In genomic region chr13:96660095-96660860, GRCm38 (mm10) we compare ENCODE assay signal across 11 mouse cellular contexts. TPM values are rescaled to one million over a fixed set of nuclear protein-coding genes. Genes with fewer than 3 reads are reported as not detected.
DNase-seq lines count a peak whose midpoint lies in the region; ATAC-seq and TF ChIP-seq lines count a peak whose summit lies in the region.
"Had no signal": no experiment of that assay in that cellular context is flagged by ENCODE, and none has a peak within 500 bp of the region (broad histone marks: within the 10 kb centered on the region; RNA-seq: fewer than 3 reads in every experiment).

No protein-coding gene starts in this region.

- H3K27ac ChIP-seq in embryonic facial prominence, embryonic 11.5 days (replicated peaks; ENCODE audit: low read depth, low read length): no peak overlapping the region
- H3K27ac ChIP-seq in embryonic facial prominence, embryonic 10.5 days (replicated peaks): no peak overlapping the region
- H3K27ac ChIP-seq in lung, embryonic 16.5 days (ENCODE audit: low read length): no peak overlapping the region
- H3K27ac ChIP-seq in forebrain, postnatal 0 days (ENCODE audit: low read depth, low read length): 0 out of 2 replicates have a peak overlapping the region, but pooled peaks have one; percentile 9
- H3K27ac ChIP-seq in neural tube, embryonic 12.5 days: no peak overlapping the region
- H3K27ac ChIP-seq: limb, embryonic 10.5 days had no signal

- ATAC-seq in embryonic facial prominence, embryonic 11.5 days (replicated peaks; ENCODE audit: insufficient number of reproducible peaks, low FRiP score, low TSS enrichment, low read depth): 0 out of 2 replicates have a peak, but pooled peaks have one; percentile 62
- ATAC-seq in lung, embryonic 16.5 days (ENCODE audit: low read depth): peak; percentile 92
- ATAC-seq in forebrain, postnatal 0 days: peak; percentile 89
- peak; percentile 65 for ATAC-seq in neural tube, embryonic 12.5 days (ENCODE audit: low FRiP score, low read depth)

- WGBS in embryonic facial prominence, embryonic 11.5 days: 83% methylated on average over 10 of the region's 10 CpGs
- WGBS in embryonic facial prominence, embryonic 10.5 days: 86% methylated on average over 10 of the region's 10 CpGs
- WGBS in lung, embryonic 16.5 days: 65% methylated on average over 10 of the region's 10 CpGs
- 34% methylated on average over 10 of the region's 10 CpGs for WGBS in forebrain, postnatal 0 days
- 77% methylated on average over 10 of the region's 10 CpGs for WGBS in neural tube, embryonic 12.5 days

- no peaks in the 10 kb centered on the region for H3K4me1 ChIP-seq in embryonic facial prominence, embryonic 11.5 days (ENCODE audit: control insufficient read depth, insufficient read depth, low read length)
- H3K4me1 ChIP-seq in embryonic facial prominence, embryonic 10.5 days: no peaks in the 10 kb centered on the region
- no peaks in the 10 kb centered on the region for H3K4me1 ChIP-seq in lung, embryonic 16.5 days (replicated peaks; ENCODE audit: control insufficient read depth, insufficient read depth, low read length)
- H3K4me1 ChIP-seq in forebrain, postnatal 0 days (ENCODE audit: insufficient read depth): no peaks in the 10 kb centered on the region
- no peaks in the 10 kb centered on the region for H3K4me1 ChIP-seq in neural tube, embryonic 12.5 days
- H3K4me1 ChIP-seq: limb, embryonic 10.5 days had no signal

- no peaks in the 10 kb centered on the region for H3K9me3 ChIP-seq in embryonic facial prominence, embryonic 11.5 days (replicated peaks; ENCODE audit: control insufficient read depth, low read length)
- H3K9me3 ChIP-seq in embryonic facial prominence, embryonic 10.5 days: no peaks in the 10 kb centered on the region
- no peaks in the 10 kb centered on the region for H3K9me3 ChIP-seq in lung, embryonic 16.5 days (ENCODE audit: control insufficient read depth, low read length)
- no peaks in the 10 kb centered on the region for H3K9me3 ChIP-seq in forebrain, postnatal 0 days (ENCODE audit: low read length)
- no peaks in the 10 kb centered on the region for H3K9me3 ChIP-seq in neural tube, embryonic 12.5 days
- H3K9me3 ChIP-seq: limb, embryonic 10.5 days had no signal

- no peak overlapping the region for H3K9ac ChIP-seq in embryonic facial prominence, embryonic 11.5 days (replicated peaks; ENCODE audit: low read length)
- H3K9ac ChIP-seq in lung, embryonic 16.5 days (ENCODE audit: low read length): no peak overlapping the region
- H3K9ac ChIP-seq in forebrain, postnatal 0 days: no peak overlapping the region
- no peak overlapping the region for H3K9ac ChIP-seq in neural tube, embryonic 12.5 days

- H3K4me3 ChIP-seq in embryonic facial prominence, embryonic 11.5 days (ENCODE audit: low read depth, low read length): no peak overlapping the region
- no peak overlapping the region for H3K4me3 ChIP-seq in embryonic facial prominence, embryonic 10.5 days
- no peak overlapping the region for H3K4me3 ChIP-seq in lung, embryonic 16.5 days (ENCODE audit: low read length)
- no peak overlapping the region for H3K4me3 ChIP-seq in forebrain, postnatal 0 days (ENCODE audit: low read depth, low read length)
- H3K4me3 ChIP-seq in neural tube, embryonic 12.5 days: no peak overlapping the region
- H3K4me3 ChIP-seq: erythroblast, embryonic 14.5 days; limb, embryonic 10.5 days had no signal

- H3K36me3 ChIP-seq in embryonic facial prominence, embryonic 11.5 days (replicated peaks; ENCODE audit: control insufficient read depth, insufficient read depth, low read depth, low read length): peaks cover 36% of the 10 kb centered on the region
- peaks cover 100% of the 10 kb centered on the region for H3K36me3 ChIP-seq in embryonic facial prominence, embryonic 10.5 days (replicated peaks)
- H3K36me3 ChIP-seq in lung, embryonic 16.5 days (ENCODE audit: control insufficient read depth, insufficient read depth, low read length): peaks cover 61% of the 10 kb centered on the region
- H3K36me3 ChIP-seq in forebrain, postnatal 0 days (ENCODE audit: insufficient read depth): peaks cover 93% of the 10 kb centered on the region
- H3K36me3 ChIP-seq in neural tube, embryonic 12.5 days: peaks cover 90% of the 10 kb centered on the region

- H3K4me2 ChIP-seq in embryonic facial prominence, embryonic 11.5 days (ENCODE audit: low read depth, low read length): no peak overlapping the region
- no peak overlapping the region for H3K4me2 ChIP-seq in lung, embryonic 16.5 days (ENCODE audit: low read depth, low read length)
- no peak overlapping the region for H3K4me2 ChIP-seq in forebrain, postnatal 0 days (ENCODE audit: low read depth)
- no peak overlapping the region for H3K4me2 ChIP-seq in neural tube, embryonic 12.5 days (replicated peaks)

- no peak for DNase-seq in embryonic facial prominence, embryonic 11.5 days (ENCODE audit: low spot score)
- no peak for DNase-seq in embryonic facial prominence, embryonic 10.5 days (ENCODE audit: low spot score)
- no peak for DNase-seq in lung, adult 18-20 months
- peak; percentile 48 for DNase-seq in forebrain, postnatal 0 days
- DNase-seq in left cerebral cortex, adult 8-10 months (ENCODE audit: low spot score in 2 of 2): no peak
- no peak for DNase-seq in layer of hippocampus, adult 8-10 months (ENCODE audit: low spot score in 2 of 2)
- DNase-seq: cerebellum, adult 11-12 months had no signal

- H3K27me3 ChIP-seq in embryonic facial prominence, embryonic 11.5 days (ENCODE audit: control insufficient read depth, insufficient read depth, low read length): no peaks in the 10 kb centered on the region
- no peaks in the 10 kb centered on the region for H3K27me3 ChIP-seq in embryonic facial prominence, embryonic 10.5 days (replicated peaks; ENCODE audit: low read depth, poor library complexity, severe bottlenecking)
- no peaks in the 10 kb centered on the region for H3K27me3 ChIP-seq in lung, embryonic 16.5 days (ENCODE audit: control insufficient read depth, insufficient read depth, low read depth, low read length)
- H3K27me3 ChIP-seq in forebrain, postnatal 0 days (ENCODE audit: insufficient read depth, low read length): no peaks in the 10 kb centered on the region
- H3K27me3 ChIP-seq in neural tube, embryonic 12.5 days (replicated peaks): no peaks in the 10 kb centered on the region

- no peak for TF ChIP-seq CTCF in forebrain, postnatal 0 days (IDR thresholded peaks at IDR 0.05; ENCODE audit: low read depth)

RNA-seq across cellular contexts. Expression of gene Hmgcr, which starts 10.5 kb away (rescaled TPM):
- 155 and 163 TPM in 2 replicates for polyA plus RNA-seq in embryonic facial prominence, embryonic 11.5 days (2014; fragmentation: Nextera tagmentation; extraction: Ambion mirVana)
- 131 and 141 TPM in 2 replicates for polyA plus RNA-seq in embryonic facial prominence, embryonic 10.5 days (2016; fragmentation: Nextera tagmentation; extraction: Ambion mirVana)
- 43.9 and 46.2 TPM in 2 replicates for polyA plus RNA-seq in lung, embryonic 16.5 days (2015; fragmentation: Nextera tagmentation; extraction: Ambion mirVana)
- 230 and 249 TPM in 2 replicates for total RNA-seq in forebrain, postnatal 0 days (2014; rRNA removed)
- 142 and 175 TPM in 2 replicates for polyA plus RNA-seq in forebrain, postnatal 0 days (2015; fragmentation: Nextera tagmentation; extraction: Ambion mirVana)
- polyA plus RNA-seq in neural tube, embryonic 12.5 days (2016; fragmentation: Nextera tagmentation; extraction: Ambion mirVana): 164 and 187 TPM in 2 replicates
- 100 to 1,000 TPM; 129 to 171 (median 150) TPM for total RNA-seq in left cerebral cortex, adult 8-10 months (2022)
- total RNA-seq in layer of hippocampus, adult 8-10 months (2022): 100 to 1,000 TPM; 120 to 159 (median 138) TPM
